In the genomic region with DNA sequence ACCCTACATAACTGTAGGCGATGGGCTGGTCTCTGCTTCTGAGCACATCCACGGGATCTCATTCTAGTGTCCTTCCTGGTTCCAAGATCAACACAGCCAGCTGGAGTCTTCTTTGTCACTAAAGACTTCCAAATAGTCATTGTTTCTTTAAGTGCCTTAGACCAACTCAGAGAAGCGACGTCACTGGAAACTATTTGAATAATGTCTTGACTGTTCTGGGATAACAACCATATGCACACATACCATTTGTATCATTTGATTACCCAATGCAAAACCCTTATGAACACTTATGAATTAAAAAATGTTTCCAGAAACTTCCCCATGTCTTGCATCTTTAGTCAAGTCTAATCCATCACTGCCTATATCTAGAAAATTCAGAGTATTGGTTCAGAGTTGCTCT, we compare ENCODE assay signal across 21 mouse cellular contexts.
"Had no signal": no experiment of that assay in that cellular context is flagged by ENCODE, and none has a peak within 500 bp of the region (broad histone marks: within the 10 kb centered on the region; RNA-seq: fewer than 3 reads in every experiment).

No protein-coding gene starts in this region.

- H3K9me3 ChIP-seq: heart, embryonic 10.5 days; heart, embryonic 12.5 days; hindbrain, embryonic 13.5 days; hindbrain, embryonic 15.5 days; limb, embryonic 13.5 days; limb, embryonic 15.5 days; liver, embryonic 12.5 days had no signal

- H3K27me3 ChIP-seq: heart, embryonic 12.5 days; hindbrain, embryonic 13.5 days; hindbrain, embryonic 15.5 days; limb, embryonic 13.5 days; limb, embryonic 15.5 days; liver, embryonic 12.5 days had no signal

- H3K4me2 ChIP-seq: heart, embryonic 12.5 days; hindbrain, embryonic 13.5 days; hindbrain, embryonic 15.5 days; limb, embryonic 13.5 days; limb, embryonic 15.5 days; liver, embryonic 12.5 days had no signal

- H3K36me3 ChIP-seq: heart, embryonic 10.5 days; hindbrain, embryonic 13.5 days; hindbrain, embryonic 15.5 days; limb, embryonic 15.5 days; liver, embryonic 12.5 days had no signal

- H3K4me3 ChIP-seq: heart, embryonic 10.5 days; heart, embryonic 12.5 days; hindbrain, embryonic 13.5 days; hindbrain, embryonic 15.5 days; limb, embryonic 13.5 days; limb, embryonic 15.5 days; liver, embryonic 12.5 days had no signal

- DNase-seq: gastrocnemius, postnatal 14 days; gastrocnemius, postnatal 36 days; heart, adult 18-20 months; heart, postnatal 36 days; kidney, adult 18-20 months; kidney, adult 8-10 months; kidney, postnatal 14 days; kidney, postnatal 36 days; layer of hippocampus, adult 9-11 months; layer of hippocampus, postnatal 36 days; left cerebral cortex, postnatal 4 days had no signal

- H3K27ac ChIP-seq: heart, embryonic 10.5 days; hindbrain, embryonic 13.5 days; hindbrain, embryonic 15.5 days; hindbrain, postnatal 0 days; limb, embryonic 13.5 days; limb, embryonic 15.5 days; liver, embryonic 12.5 days; liver, embryonic 14.5 days had no signal

- ATAC-seq: hindbrain, postnatal 0 days; intestine, embryonic 16.5 days; liver, embryonic 12.5 days had no signal

- H3K9ac ChIP-seq: heart, embryonic 12.5 days; hindbrain, embryonic 13.5 days; hindbrain, embryonic 15.5 days; limb, embryonic 13.5 days; limb, embryonic 15.5 days; liver, embryonic 12.5 days; liver, embryonic 14.5 days had no signal
